Mouse (Mus musculus): Measurements from ENCODE around the gene Aplp1. TPM values are rescaled to one million over a fixed set of nuclear protein-coding genes. Genes with fewer than 3 reads are reported as not detected.
A peak's percentile ranks its signal among the peaks of the same experiment; 100 is the strongest.

Gene Aplp1
- total and polyA plus RNA-seq, 2 experiments from 2014 or later = 682 to 840 TPM

DNA sequence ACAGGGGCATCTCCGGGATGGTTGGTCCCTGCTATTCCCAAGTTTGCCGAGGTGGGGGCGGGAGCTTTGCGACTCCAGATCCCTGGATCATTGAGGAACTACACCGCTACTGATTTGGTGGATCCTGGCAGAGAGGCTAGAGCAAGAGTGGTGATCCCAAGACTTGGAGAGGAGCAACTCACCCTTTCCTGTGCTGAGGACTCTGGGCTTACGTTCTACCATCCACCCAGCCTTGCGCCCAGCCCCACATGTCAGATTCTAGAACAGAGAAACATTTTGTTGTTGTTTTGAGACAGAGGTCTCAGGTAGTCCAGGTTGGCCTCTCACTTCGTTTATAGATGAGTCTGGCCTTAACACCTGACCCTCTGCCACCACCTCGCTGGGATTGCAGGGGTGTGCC, 22.8 kb downstream of the Aplp1 start:
- Histone ChIP-seq H3K4me2 (ENCODE audit: low read depth, low read length) (peak overlapping the region; percentile 78), H3K36me3 (ENCODE audit: insufficient read depth, low read length) (no peaks in the 10 kb centered on the region; the same call in 1 of the 2 replicates), H3K4me1 (ENCODE audit: insufficient read depth, low read length) (peaks cover 5% of the 10 kb centered on the region; the same call in 1 of the 2 replicates), H3K9me3 (ENCODE audit: low read length) (no peaks in the 10 kb centered on the region), H3K4me3 (ENCODE audit: low read length) (peak overlapping the region; percentile 46), H3K27ac (peak overlapping the region; percentile 36; the same call in 1 of the 2 replicates), H3K9ac (replicated peaks; ENCODE audit: low read length) (peak overlapping the region; percentile 57), H3K27me3 (ENCODE audit: insufficient read depth, low read length) (no peaks in the 10 kb centered on the region)
- ATAC-seq (no peak; the same call in 1 of the 2 replicates), DNase-seq (ENCODE audit: low spot score) (no peak)
- WGBS = 12% methylated on average over 9 of the region's 9 CpGs
- no peak for TF ChIP-seq CTCF (IDR thresholded peaks at IDR 0.05; ENCODE audit: low read depth)

DNA sequence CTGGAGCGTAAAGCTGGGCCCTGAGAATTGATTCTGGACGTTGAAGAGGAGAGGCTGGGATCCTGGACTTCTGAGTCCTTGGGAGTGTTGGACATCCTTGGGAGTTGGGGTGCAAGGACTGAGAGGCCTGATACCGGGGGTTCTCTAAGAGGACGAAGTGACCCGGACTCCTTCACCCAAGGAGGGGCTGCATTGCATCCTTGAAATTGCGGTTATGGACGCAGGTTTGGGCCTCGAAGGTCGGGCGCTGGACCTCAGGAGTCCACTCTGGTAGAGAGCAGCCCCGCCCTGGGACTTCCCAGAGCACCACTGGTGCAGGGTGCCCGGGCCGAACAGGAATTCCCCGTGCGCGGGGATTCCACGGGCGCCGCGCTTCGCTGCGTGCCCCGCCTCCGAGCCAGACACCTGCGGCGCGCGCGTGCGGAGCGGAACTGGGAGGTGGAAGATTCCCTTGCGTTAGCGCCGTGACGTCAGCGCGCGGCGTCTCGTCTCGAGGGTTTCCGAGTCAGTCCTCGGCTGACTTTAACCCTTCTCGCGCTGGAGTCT, 23.4 kb downstream of the Aplp1 start:
- Histone ChIP-seq H3K9me3 (ENCODE audit: low read length) (no peaks in the 10 kb centered on the region), H3K4me1 (ENCODE audit: insufficient read depth, low read length) (peaks cover 5% of the 10 kb centered on the region; the same call in 1 of the 2 replicates), H3K27ac (peak overlapping the region; percentile 54; the same call in 1 of the 2 replicates), H3K4me2 (ENCODE audit: low read depth, low read length) (peak overlapping the region; percentile 78), H3K36me3 (ENCODE audit: insufficient read depth, low read length) (no peaks in the 10 kb centered on the region; the same call in 1 of the 2 replicates), H3K27me3 (ENCODE audit: insufficient read depth, low read length) (no peaks in the 10 kb centered on the region), H3K4me3 (ENCODE audit: low read length) (peak overlapping the region; percentile 46), H3K9ac (replicated peaks; ENCODE audit: low read length) (peak overlapping the region; percentile 57)
- peak; percentile 96 for DNase-seq (ENCODE audit: low spot score)
- ATAC-seq = peak; percentile 89
- under 1% methylated on average over 45 of the region's 45 CpGs for WGBS
- no peak for TF ChIP-seq CTCF (IDR thresholded peaks at IDR 0.05; ENCODE audit: low read depth)

DNA sequence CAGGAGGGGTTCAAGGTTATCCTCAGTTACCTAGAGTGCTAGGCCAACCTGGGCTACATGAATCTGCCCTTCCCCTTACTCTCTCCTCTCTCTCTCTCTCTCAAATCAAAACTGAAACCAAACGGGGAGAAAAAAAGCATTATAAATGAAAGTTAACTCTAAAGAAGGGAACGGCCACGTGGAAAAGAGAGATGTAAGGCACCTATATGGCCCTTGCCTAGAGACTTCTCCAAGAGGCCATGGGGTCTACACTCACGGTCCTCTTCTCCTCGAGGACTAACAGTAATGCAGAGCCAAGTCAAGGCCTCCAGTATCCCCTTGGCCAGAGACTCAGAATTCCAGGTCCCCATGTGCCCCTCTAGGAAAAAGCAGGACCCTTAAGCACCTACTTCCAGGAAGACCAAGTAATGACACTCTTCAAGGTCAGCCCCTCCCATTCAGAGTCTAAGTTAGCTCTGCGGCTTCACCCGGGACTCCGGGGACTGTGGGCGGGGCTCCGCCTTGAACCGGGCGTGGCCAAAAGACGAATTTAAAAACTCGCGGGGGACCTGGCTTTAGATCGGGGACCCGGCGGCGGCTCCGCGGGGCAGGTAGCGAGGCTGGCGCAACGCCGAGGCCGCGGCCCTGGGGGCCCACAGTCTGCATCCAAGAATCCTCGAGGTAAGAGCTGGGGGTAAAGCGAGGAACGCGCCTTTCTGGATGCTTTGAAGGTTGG, 24.0 kb downstream of the Aplp1 start, which contains the start of gene Nfkbid:
Gene Nfkbid, plus strand, starts transcription at position 558 of the 715 bp plus-strand sequence.
- Histone ChIP-seq H3K27me3 (ENCODE audit: insufficient read depth, low read length) (no peaks in the 10 kb centered on the region), H3K9ac (replicated peaks; ENCODE audit: low read length) (peak within 1 kb of the TSS; percentile 57), H3K4me3 (ENCODE audit: low read length) (peak within 1 kb of the TSS; percentile 46), H3K9me3 (ENCODE audit: low read length) (no peaks in the 10 kb centered on the region), H3K36me3 (ENCODE audit: insufficient read depth, low read length) (no peaks in the 10 kb centered on the region; the same call in 1 of the 2 replicates), H3K4me2 (ENCODE audit: low read depth, low read length) (peak within 1 kb of the TSS; percentile 78), H3K4me1 (ENCODE audit: insufficient read depth, low read length) (peaks cover 5% of the 10 kb centered on the region; the same call in 1 of the 2 replicates), H3K27ac (peak within 1 kb of the TSS; percentile 54; the same call in 1 of the 2 replicates)
- DNase-seq (ENCODE audit: low spot score) (peak; percentile 47), ATAC-seq (no peak)
- 10% methylated on average over 31 of the region's 31 CpGs for WGBS
- TF ChIP-seq CTCF (IDR thresholded peaks at IDR 0.05; ENCODE audit: low read depth) = no peak

- H3K9ac ChIP-seq (replicated peaks; ENCODE audit: low read length) = no peak overlapping the region
These were observed 24.7 kb downstream of the Aplp1 start for GRCm38 (mm10) chr7:30420673-30421072.

GRCm38 (mm10) chr7:30419561-30420499, 25.5 kb downstream of the Aplp1 start, which contains the start of gene Hcst:
TSS of gene Hcst (minus strand) at chr7:30419854.
- Histone ChIP-seq H3K9me3 (ENCODE audit: low read length) (no peaks in the 10 kb centered on the region), H3K4me1 (ENCODE audit: insufficient read depth, low read length) (peaks cover 5% of the 10 kb centered on the region; the same call in 1 of the 2 replicates), H3K9ac (replicated peaks; ENCODE audit: low read length) (no peak within 1 kb of the TSS), H3K4me2 (ENCODE audit: low read depth, low read length) (no peak within 1 kb of the TSS), H3K4me3 (ENCODE audit: low read length) (no peak within 1 kb of the TSS), H3K36me3 (ENCODE audit: insufficient read depth, low read length) (no peaks in the 10 kb centered on the region), H3K27ac (no peak within 1 kb of the TSS), H3K27me3 (ENCODE audit: insufficient read depth, low read length) (no peaks in the 10 kb centered on the region)
- no peak for TF ChIP-seq CTCF (IDR thresholded peaks at IDR 0.05; ENCODE audit: low read depth)
- DNase-seq (ENCODE audit: low spot score) (no peak), ATAC-seq (no peak)
- WGBS = 74% methylated on average over 10 of the region's 10 CpGs

More at GRCm38 (mm10) chr7:30420673-30421072, 24.7 kb downstream of the Aplp1 start:
- no peak overlapping the region for H3K27ac ChIP-seq
- H3K36me3 ChIP-seq (ENCODE audit: insufficient read depth, low read length) = no peaks in the 10 kb centered on the region; the same call in 1 of the 2 replicates
- ATAC-seq (no peak), DNase-seq (ENCODE audit: low spot score) (no peak)
- no peaks in the 10 kb centered on the region for H3K27me3 ChIP-seq (ENCODE audit: insufficient read depth, low read length)
- TF ChIP-seq CTCF (IDR thresholded peaks at IDR 0.05; ENCODE audit: low read depth) = no peak
- no peaks in the 10 kb centered on the region for H3K9me3 ChIP-seq (ENCODE audit: low read length)
- H3K4me3 ChIP-seq (ENCODE audit: low read length) = no peak overlapping the region
- H3K4me2 ChIP-seq (ENCODE audit: low read depth, low read length) = no peak overlapping the region
- H3K4me1 ChIP-seq (ENCODE audit: insufficient read depth, low read length) = peaks cover 5% of the 10 kb centered on the region; the same call in 1 of the 2 replicates
- 88% methylated on average over 3 of the region's 3 CpGs for WGBS

DNA sequence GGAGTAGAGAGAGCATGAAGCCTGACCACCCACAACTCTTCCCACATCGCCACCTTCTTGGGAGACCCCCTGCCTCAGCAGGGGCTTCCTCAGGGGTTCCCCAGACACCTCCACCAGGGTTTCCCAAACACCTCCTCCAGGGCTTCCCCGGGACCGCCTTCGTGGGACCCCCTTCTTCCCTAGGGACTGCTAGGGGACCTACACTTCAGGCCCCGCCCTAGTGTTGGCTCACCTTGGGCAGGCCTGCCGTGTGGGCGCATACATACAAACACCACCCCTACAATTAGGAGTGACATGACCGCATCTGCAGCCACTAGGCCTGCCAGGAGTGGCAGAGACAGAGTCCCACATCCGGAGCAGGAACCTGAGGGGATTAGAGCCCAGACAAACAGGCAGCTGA, 27.5 kb downstream of the Aplp1 start:
- no peak for TF ChIP-seq CTCF (IDR thresholded peaks at IDR 0.05; ENCODE audit: low read depth)
- Histone ChIP-seq H3K27ac (no peak overlapping the region), H3K27me3 (ENCODE audit: insufficient read depth, low read length) (no peaks in the 10 kb centered on the region), H3K36me3 (ENCODE audit: insufficient read depth, low read length) (no peaks in the 10 kb centered on the region), H3K4me2 (ENCODE audit: low read depth, low read length) (no peak overlapping the region), H3K4me1 (ENCODE audit: insufficient read depth, low read length) (peaks cover 5% of the 10 kb centered on the region; the same call in 1 of the 2 replicates), H3K4me3 (ENCODE audit: low read length) (no peak overlapping the region), H3K9me3 (ENCODE audit: low read length) (no peaks in the 10 kb centered on the region), H3K9ac (replicated peaks; ENCODE audit: low read length) (no peak overlapping the region)
- DNase-seq (ENCODE audit: low spot score) = no peak
- WGBS = 82% methylated on average over 9 of the region's 9 CpGs
- no peak for ATAC-seq
